Mouse (Mus musculus): ENCODE measurements around the gene Pkd2.

Pkd2 gene

DNA sequence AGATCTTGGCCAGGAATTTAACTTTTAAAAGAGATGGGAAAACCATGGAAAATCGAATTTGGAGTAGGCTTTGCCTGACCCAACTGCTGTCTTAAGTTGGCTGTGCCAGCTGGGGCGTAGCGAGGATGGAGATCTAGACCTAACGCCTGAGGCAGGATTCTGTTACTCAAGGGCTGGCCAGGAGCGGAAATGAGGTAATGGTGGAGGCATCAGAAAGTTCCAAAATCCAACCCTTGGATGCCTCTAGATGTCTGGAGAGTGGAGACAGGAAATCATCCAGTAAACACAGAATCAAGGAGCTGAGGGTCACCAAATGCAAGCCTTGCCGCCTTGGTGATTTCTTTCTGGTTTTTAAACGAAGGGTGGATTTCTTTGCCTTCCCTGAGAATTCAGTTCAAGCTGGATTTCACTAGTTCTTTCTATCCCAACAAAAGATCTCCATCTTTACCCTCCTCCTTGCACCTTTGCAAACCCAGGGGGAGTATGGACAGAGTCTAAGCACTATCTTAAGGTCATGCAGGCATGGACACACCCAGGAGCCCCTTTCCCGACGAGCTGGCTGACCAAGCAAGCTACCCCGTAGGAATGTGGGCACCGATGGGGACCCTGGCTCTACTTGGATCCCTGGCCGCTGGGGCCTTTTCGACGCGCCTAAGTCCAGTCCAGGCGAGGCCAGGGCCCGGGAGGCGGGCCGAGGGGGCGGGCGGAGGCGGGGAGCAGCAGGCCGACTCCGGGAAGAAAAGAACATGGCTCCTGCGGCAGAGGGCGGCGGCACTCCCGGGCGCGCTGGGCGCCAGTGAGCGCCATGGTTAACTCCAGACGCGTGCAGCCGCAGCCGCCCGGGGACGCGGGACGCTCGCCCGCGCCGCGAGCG lies at the start of gene Pkd2:
Gene Pkd2 (plus strand): TSS at position 619 of the 874 bp plus-strand sequence.
- peak; percentile 86 for DNase-seq (ENCODE audit: low read depth, low spot score)

DNA sequence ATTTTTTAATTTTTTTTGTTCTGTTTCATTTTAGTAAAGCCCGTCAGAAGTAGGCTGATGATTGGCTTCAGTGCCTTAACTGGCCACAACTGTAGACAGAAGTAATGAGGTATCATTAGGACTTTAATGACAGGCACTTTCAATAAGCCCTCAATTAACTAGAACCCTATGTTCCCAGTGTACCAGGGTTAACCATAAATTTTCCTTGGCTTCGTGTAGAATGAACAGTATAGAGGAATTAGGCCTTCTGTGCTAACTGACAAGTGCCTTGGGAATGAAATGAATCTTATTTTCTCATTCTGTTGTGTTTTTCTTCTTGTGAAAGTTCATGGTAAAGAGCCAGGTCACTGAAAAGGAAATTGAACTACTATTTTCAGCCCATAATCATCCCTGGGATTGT lies 43.3 kb upstream of the Pkd2 start:
- no peak for DNase-seq (ENCODE audit: low read depth, low spot score)

DNA sequence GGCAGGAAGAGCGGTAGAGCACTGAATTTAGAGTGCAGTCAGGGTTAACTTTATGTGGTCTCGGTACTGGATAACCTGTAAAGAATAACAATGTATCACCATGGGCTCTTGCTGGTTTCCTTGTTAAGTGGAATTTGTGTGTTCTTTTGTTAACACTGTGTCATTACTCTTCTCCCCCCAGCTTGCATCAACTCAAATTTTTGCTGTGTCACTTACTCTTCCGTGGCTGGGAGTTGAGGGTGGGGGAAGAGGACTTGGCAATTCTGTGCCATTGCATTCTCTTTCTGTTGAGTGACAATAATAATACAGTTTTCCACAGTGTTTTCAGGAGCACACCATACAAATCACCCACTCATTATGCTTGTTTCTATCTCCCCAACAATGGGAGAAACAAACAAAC lies 42.2 kb upstream of the Pkd2 start:
- no peak for DNase-seq (ENCODE audit: low read depth, low spot score)

DNA sequence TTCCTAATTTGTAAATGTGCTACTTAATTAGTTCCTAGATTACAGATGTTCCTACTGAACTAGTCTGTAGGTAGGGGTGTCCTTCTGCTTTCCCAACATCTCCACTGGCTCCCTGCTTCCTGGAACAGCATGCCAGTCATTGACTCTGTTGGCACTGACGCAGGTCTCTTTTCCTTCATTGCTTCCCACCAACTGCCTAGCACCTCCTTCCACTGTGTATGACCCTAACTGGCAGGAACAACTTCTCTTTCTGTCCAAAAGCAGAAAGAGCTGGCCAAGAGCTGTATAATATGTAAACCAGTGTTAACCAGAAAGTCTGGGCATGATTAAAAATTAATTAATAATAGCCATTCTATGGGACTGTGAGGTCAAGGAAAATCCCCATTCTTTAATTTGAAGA lies 41.5 kb upstream of the Pkd2 start:
- DNase-seq (ENCODE audit: low read depth, low spot score), result no peak

DNA sequence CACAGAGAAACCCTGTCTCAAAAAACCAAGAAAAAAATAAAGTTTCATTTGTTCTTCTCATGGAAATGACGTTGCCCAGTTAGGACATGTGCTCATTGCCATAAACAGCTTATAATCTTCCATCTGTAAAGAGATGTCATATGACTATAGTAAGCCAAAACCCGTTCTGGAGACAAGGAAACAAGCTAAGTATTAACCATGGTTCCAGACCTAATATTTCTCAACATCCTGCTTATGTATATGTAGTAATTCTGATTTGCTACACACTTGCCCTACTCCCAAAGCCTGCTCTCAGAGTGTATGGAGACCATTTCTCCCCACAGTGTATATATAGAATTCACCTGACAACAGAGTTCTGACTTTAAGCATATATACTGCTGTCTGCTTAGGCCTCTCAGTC lies 37.2 kb upstream of the Pkd2 start:
- DNase-seq (ENCODE audit: low read depth, low spot score), result no peak

DNA sequence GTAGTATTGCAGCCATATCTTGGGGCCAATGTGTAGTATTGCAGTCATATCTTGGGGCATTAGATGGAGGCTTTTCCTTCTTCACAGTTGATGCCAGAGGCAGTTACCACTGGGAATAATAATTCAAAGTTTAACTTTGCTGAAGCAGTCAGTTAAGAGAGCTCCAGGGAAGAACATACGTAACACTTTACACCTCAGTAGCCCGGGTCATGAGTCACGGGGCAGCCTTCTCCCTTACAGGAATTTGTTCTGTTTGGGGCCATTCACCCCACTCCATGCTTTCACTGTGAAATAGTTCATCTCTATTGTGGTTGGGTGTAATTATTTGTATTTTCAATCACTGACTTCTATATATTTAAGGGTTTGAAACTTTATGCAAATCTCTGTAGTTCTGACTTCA lies 35.4 kb upstream of the Pkd2 start:
- no peak for DNase-seq (ENCODE audit: low read depth, low spot score)

DNA sequence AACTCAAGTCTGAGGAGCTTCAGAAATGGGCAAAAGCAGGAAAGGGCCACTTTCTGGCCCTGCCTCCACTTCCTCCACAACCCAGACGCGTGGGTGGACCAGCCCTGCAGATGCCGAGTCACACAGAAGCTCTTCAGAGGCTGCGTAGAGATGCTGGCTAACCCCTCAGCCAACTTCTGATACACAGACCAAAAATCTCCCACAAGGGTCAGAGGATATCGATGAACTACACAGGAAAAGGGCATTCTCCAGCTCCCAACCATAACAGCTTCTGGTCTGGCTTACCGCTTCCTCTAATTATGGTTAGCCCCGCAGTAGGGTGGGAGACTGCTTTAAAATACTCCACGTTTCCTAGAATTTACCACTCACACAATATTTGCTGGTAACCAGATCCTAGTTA lies 33.3 kb upstream of the Pkd2 start:
- no peak for DNase-seq (ENCODE audit: low read depth, low spot score)

DNA sequence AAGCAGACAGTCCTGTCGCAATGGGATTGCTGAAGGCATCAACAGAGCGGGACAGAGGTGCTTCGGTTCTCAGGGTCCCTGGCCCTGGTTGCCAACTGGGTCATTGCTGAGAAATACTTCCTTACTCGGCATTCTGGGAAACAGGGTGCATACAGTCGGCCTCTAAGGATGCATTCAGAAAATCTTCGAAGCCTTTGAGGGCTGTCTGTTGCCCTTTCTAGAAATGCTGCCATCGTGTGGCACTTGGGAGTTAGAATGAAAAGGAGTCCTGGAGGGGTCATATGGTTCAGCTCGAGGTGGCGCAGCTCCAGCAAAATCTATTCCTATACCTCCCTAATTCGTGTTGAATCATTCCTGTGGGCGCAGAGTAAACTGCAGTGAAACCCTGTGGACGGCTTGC lies 26.4 kb upstream of the Pkd2 start:
- peak; percentile 82 for DNase-seq (ENCODE audit: low read depth, low spot score)

DNA sequence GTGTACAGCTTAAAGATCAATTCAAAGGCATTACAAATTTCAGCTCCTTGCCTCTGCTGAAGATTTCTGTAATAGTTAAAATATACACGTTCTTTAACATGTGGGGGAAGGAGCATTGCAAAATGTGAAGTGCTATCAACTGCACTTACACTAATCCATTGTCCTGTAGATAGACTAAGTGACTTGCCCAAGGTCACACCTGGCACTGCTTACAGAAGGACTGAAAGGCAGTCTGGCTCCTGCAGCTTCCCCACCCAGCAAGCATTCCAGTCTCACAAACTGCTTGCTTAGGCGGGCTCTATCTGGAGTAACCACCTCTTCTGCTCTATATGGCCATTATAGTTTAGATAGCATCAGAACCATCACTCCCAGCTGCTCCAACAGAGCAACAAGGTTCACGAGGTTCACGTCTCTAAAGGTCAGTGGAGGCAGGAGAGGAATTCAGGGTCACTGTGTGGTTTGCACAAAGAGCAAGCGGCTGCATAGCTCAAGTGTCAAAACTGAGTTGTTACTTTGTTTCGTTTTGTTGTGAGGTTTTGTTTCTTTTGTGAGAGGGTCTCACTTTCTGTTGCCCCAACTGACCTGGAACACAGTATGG lies 25.2 kb upstream of the Pkd2 start:
- peak; percentile 94 for DNase-seq (ENCODE audit: low read depth, low spot score)

DNA sequence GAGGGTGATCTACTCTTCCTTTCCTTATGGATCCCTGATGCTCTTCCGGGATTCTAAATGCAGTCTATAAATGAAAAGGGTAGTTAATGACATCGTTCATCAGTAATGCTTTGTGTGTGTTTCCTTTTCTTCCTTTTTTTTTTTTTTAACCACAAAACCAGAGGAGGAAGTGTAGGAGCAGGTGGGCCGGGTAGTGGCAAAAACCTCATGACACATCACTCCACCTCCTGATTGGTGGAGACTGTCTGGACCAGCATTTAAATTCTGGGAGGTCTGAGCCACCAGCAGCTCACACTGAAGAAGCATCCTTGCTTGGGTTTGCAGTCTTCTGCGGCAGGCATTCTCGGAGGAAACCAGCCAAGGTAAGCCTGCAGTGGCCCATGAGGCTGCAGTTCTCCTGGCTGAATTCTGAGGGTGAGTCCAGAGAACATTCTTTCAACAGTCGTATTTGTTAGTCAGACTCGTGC lies 24.4 kb upstream of the Pkd2 start, which contains the start of gene Spp1:
Gene Spp1 (plus strand): TSS at position 284 of the 467 bp plus-strand sequence.
- peak; percentile 87 for DNase-seq (ENCODE audit: low read depth, low spot score)

DNA sequence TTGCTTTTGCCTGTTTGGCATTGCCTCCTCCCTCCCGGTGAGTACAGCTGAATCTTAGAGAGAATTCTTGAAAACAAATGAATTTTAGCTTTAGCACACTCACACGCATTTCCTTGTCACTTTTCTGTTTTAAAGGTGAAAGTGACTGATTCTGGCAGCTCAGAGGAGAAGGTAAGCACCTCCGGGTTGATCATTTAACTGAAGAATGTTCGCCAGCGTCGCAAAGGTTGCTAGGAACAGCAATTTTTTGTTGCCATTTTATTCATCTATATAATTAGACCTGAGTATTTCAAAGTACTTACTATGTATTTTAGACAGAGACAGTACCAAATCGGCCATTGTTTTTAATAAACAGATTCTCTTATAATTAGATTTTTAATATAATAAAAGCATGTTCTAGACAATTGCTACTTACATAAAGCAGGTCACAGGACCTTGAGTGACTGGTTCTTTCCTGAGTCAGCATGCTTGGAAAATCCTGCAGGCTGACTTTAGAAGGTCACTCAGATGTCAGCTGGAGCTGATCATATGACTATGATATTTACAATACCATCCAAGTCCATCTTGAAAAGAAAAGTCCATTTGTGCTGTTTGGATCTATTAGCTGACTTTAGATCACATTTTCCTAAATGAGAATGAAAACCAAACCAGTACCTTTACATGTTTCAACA lies 22.7 kb upstream of the Pkd2 start:
- DNase-seq (ENCODE audit: low read depth, low spot score), result no peak

DNA sequence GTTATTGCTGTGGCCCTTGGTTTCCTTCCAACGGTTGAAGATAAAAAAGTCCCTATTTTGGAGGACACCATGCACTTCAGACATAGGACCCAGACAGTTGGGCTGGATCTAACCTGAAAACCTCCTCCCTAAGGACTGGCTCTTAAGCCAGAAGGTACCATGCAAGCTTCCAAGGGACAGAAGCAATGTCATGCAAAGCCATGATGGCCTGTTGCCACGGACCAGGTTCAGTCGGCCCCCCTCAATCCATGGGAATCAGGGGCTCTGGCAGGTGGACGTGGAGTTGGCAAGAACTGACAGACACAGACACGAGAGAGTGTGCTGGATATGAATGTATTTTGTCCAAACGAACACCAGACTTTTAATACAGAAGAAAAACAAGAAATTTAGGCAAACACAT lies 16.9 kb upstream of the Pkd2 start:
- DNase-seq (ENCODE audit: low read depth, low spot score), result peak; percentile 66

DNA sequence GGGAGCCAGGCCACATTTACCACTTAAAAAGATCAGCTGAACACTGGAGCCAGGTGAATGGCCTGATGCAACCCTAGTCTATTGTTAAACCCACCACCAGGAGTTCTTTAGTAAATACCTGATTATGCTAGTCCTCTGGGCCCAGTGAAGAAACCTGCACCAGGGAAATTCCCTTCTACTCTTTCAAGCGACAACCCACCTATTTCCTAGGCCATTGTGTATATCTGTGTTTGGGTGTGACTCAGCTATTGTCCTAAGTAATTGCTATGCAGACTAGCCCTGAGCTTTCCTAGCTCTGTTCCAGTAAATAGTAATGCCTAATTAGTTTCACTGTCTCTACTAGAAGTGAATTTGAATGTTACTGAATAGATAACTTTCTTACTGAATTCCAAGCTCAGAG lies 16.4 kb upstream of the Pkd2 start:
- DNase-seq (ENCODE audit: low read depth, low spot score), result peak; percentile 94

DNA sequence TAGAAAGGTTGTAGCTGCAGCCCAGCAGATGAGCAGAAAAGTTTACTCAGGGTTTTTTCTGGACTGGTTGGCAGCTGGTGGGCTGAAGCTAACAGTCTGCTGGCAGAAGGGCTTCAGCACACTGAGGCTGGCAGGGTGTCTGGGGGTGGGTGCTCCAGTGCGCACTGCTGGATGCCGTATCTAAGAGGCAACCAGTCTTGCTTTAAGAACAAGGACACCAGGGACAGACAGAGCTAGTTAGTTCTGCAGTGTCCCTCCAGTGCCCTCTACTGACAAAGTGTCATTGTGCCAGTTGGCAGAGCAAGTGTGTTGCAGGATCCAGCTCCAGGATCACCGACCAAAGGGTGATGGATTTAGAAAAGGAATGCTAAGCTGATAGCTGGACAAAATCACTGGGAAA lies 13.1 kb upstream of the Pkd2 start:
- DNase-seq (ENCODE audit: low read depth, low spot score), result peak; percentile 66

DNA sequence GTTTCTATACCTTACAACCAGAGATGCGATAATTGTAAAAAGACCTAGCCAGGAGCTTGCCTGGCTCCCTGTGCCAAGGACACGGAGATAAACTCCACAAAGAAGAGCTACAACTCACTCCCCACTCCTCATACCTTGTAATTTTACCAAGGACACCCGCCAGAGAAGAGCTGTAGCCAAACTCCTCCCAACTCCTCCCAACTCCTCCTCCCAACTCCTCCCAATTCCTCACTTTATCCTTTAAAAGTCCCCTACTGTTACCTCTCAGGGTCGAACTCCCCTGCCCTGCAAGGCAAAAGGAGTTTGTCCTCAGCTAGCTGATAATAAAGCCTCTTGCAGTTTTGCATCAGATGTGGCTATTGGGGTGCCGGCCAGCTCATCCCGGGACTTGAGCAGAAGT lies 10.9 kb upstream of the Pkd2 start:
- peak; percentile 59 for DNase-seq (ENCODE audit: low read depth, low spot score)

DNA sequence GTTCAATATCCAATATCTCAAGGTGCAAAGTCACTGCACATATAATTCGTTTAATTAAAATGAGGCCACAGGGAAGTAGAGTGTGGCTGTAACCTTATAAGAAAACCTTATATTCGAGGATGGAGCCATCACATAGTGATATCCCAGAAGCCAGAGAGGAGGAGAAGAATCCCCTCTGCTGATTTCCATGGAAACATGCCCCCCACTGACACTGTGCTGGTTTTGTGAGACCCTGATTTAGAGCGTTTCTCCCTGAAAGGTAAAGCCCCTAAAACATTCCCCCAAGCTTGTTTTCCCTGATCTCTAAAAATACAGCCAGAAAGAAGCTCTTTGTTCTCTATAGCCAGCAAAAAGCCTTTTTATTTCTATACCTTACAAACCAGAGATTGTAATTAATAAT lies 9.8 kb upstream of the Pkd2 start:
- no peak for DNase-seq (ENCODE audit: low read depth, low spot score)

DNA sequence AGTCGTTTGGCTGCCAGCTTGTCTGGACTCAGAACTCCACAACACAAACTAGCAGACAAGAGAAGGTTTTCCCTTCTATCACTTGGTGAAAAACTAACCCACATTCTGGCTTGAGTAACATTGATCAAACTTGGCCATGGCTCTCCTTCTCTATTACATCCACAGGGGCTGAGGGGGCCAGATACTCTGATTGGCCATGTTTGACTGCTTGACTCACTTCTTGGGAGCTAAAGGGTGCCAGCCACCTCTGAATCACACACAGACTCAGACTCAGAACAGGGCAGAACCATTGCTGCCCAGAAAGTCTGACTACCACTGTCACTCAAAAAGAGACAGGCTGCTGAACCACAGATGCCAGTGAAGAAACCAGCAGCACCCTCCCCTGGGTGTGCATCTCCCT lies 6.2 kb upstream of the Pkd2 start:
- DNase-seq (ENCODE audit: low read depth, low spot score), result no peak

DNA sequence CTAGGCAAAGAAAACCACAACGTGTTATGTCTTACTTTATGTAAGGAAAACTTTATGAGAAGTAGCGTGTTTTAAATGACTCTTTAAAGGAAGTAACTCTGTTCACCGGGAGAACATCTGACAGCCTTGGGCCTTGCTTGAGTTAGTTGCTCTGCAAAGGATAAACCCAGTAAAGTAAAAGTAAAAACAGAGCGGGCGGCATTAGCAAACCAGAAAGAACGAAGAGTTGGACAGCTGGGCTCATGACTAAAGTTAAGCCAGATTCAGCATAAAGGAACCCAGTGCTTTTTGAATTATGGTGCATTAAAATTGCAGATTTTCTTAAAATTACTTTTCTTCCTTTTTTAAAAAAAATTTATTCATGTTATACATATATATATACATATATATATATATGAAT lies 4.7 kb upstream of the Pkd2 start:
- DNase-seq (ENCODE audit: low read depth, low spot score), result no peak

DNA sequence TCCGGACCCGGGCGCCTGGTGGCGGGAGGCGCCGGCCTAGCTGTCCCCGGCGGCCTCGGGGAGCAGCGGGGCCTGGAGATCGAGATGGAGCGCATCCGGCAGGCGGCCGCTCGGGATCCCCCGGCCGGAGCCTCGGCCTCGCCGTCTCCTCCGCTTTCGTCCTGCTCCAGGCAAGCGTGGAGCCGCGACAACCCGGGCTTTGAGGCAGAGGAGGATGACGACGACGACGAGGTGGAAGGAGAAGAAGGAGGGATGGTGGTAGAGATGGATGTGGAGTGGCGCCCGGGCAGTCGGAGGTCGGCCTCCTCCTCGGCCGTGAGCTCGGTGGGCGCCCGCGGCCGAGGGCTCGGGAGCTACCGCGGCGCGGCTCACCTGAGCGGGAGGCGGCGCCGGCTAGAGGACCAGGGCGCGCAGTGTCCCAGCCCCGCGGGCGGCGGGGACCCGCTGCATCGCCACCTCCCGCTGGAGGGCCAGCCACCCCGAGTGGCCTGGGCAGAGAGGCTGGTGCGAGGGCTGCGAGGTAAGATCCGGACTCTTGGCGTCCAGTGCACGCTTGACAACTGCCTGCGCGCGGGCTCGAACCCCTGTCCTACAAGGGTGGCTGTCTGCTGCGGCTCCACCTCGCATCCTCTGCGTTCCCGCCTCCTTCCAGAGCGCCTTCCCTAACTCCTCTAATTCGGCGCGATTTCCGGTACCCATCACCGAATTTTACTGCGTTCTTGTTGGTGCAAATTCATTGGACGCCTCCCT lies 631 bp downstream of the Pkd2 start:
- DNase-seq (ENCODE audit: low read depth, low spot score), result peak; percentile 94

DNA sequence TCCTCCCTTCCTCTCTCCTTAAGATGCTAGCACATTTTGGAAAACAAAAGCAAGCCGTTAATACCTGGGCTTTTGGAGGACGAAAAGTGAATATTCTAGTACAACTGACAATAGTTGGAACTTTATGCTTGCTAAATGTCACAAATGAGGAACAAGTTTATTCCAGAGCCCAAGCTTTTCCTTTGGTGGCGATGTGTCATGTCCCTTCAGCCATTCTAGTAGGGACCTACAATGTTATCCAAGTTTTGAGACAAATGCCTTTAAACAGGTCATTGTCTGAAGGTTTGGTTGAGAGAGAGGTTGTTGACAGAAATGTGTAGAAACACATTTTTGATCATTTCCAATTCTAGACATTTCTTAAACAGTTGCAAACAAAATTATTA lies 1.2 kb downstream of the Pkd2 start:
- no peak for DNase-seq (ENCODE audit: low read depth, low spot score)

DNA sequence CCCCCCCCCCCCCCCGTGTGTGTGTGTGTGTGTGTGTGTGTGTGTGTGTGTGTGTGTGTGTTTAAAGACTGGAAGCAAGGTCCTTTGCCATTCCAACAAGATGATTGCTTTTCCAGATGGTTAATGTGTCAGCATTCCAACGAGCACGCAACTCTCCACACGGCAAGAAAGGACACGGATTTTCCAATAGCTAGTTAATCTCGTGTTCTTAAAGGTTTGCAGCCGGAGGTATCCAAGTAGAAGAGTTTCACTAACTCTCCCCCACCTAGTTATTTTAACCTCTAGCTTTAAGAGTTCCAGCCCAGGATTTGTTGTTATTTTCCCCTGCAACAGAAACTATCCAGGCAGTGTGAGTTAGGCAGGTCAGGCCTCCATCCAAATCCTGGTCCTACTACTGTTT lies 1.6 kb downstream of the Pkd2 start:
- no peak for DNase-seq (ENCODE audit: low read depth, low spot score)

DNA sequence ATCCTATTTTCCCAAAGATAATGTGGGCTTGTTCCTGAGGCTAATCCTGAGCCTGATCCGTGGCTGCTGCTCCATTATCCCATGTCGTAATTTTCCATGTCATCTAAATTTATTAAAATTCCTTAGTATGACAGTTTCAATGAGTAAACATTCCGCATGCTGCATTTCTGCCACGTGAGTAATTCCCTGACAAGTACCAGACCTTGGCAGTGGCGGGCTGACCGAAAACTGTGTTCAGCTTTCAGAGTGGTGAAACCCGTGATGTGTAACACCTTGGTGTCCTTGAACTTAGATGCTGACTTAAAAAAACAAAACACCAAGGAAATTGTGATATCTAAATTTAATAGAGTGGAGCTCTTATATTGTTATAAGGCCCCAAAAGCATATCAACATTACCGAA lies 6.0 kb downstream of the Pkd2 start:
- DNase-seq (ENCODE audit: low read depth, low spot score), result no peak

All from ZHBTc4 (cell line).